Mouse (Mus musculus) liver, embryonic 13.5 days (tissue): ENCODE results near the gene Hnrnpll. TPM values are rescaled to one million over a fixed set of nuclear protein-coding genes. Genes with fewer than 3 reads are reported as not detected.

ENCODE experiments used
- polyA plus RNA-seq: library from polyadenylated mRNA; unstranded; fragments of >200 nt; fragmentation: Nextera tagmentation; extraction: Ambion mirVana; gene quantifications from 2 replicates; pipeline ENCODE4 v1.2.1, GENCODE M21; 2015

Gene Hnrnpll
- polyA plus RNA-seq, 1 experiment from 2014 or later = 25.0 TPM

Other genes with a start within 250 kb of the Hnrnpll start
- 31.7 and 40.2 TPM in 2 replicates for gene Atl2, start 166.2 kb downstream of the Hnrnpll start, polyA plus RNA-seq
- 17.8 and 22.4 TPM in 2 replicates for gene Galm, start 65.1 kb upstream of the Hnrnpll start, polyA plus RNA-seq
- gene Srsf7, start 145.0 kb upstream of the Hnrnpll start, polyA plus RNA-seq = 336 and 378 TPM in 2 replicates
- gene Ttc39d, start 145.1 kb upstream of the Hnrnpll start, polyA plus RNA-seq = not detected in 2 replicates
- gene Gemin6, start 162.1 kb upstream of the Hnrnpll start, polyA plus RNA-seq = 43.5 and 50.9 TPM in 2 replicates
- 9.9 and 13.6 TPM in 2 replicates for gene Morn2, start 227.9 kb upstream of the Hnrnpll start, polyA plus RNA-seq
- gene Dhx57, start 228.1 kb upstream of the Hnrnpll start, polyA plus RNA-seq = 3.4 and 4.6 TPM in 2 replicates
- gene Arhgef33, start 245.1 kb upstream of the Hnrnpll start, polyA plus RNA-seq = 0.16 and 0.22 TPM in 2 replicates